Mouse (Mus musculus): ENCODE measurements around the gene Vps33a. TPM values are rescaled to one million over a fixed set of nuclear protein-coding genes. Genes with fewer than 3 reads are reported as not detected.
A peak's percentile ranks its signal among the peaks of the same experiment; 100 is the strongest.

Gene Vps33a
- 27.3 and 27.4 TPM in 2 replicates for polyA plus RNA-seq (2015; fragmentation: Nextera tagmentation; extraction: Ambion mirVana)

DNA sequence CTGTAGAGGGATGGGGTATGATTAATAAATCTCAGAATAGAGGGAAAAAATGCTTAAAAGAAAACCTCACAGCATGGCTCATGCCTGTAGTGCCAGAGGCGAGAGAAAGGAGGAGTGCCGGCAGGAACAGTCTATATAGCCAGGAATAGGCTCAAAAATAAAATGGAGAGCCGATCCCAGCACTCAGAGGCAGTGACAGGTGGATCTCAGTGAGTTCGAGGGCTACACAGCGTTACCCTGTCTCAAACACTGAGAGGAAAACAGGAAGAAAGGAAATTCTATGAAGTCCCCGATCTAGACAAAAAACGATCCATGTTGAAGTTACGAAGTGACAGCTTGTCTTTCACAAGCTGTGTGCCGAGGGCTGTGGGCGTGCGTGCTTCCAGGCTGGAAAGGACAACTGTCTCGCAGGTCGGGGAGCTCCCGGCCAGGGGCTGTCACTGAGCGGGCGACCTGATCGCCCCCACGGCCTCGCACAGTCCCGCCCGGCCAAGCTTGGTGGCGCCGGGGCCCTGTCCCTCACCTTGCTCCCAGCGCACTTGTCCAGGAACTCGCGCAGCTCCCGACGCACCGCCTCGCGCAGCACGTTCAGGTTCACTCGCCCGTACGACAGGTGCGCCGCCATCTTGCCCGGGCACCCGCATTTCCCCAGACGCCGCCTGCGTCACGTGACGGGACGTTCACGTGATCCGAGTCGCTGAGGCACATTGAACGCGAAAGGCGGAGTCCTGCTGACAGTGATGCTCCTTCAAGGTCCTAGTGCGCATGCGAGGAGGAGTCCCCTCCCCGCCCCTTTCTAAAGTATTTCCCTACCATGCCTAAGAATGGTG is at the start of gene Vps33a:
Gene Vps33a, minus strand, starts transcription at position 682 of the 830 bp plus-strand sequence.
- Histone ChIP-seq H3K27me3 (no peaks in the 10 kb centered on the region), H3K4me1 (peaks cover 10% of the 10 kb centered on the region), H3K4me2 (replicated peaks) (peak within 1 kb of the TSS; percentile 92), H3K36me3 (peaks cover 26% of the 10 kb centered on the region), H3K4me3 (peak within 1 kb of the TSS; percentile 96), H3K27ac (peak within 1 kb of the TSS; percentile 52; the same call in 1 of the 2 replicates), H3K9ac (peak within 1 kb of the TSS; percentile 82), H3K9me3 (no peaks in the 10 kb centered on the region)
- ATAC-seq (ENCODE audit: low FRiP score, low read depth), result peak; percentile 89
- under 1% methylated on average over 54 of the region's 54 CpGs for WGBS

DNA sequence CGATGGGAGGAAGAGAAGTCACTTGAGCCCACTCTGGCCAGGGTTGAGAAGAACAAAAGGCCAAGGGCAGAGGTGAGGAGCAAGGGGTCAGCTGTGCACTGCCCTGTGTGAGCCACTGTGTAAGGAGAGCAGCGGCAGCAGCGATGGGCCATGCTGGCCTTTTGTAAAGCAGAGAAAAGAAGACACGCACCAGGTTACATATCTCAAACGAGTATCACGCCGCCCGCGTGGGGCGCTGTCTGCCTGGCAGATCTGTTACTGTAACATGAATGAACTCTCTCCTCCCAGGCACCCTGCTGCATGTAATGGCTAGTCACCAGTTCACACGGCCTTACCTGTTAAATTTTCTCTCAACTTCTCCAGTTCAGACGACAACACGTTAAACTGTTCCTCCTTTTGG is 49.6 kb upstream of the Vps33a start:
- no peak overlapping the region for H3K27ac ChIP-seq
- no peak for ATAC-seq (ENCODE audit: low FRiP score, low read depth)
- no peaks in the 10 kb centered on the region for H3K27me3 ChIP-seq
- H3K9ac ChIP-seq, result no peak overlapping the region
- H3K4me3 ChIP-seq, result no peak overlapping the region
- no peaks in the 10 kb centered on the region for H3K9me3 ChIP-seq
- no peak overlapping the region for H3K4me2 ChIP-seq (replicated peaks)
- peaks cover 50% of the 10 kb centered on the region for H3K36me3 ChIP-seq
- WGBS, result 87% methylated on average over 13 of the region's 13 CpGs
- no peaks in the 10 kb centered on the region for H3K4me1 ChIP-seq

- Histone ChIP-seq H3K27me3 (no peaks in the 10 kb centered on the region), H3K4me2 (replicated peaks) (no peak overlapping the region), H3K27ac (no peak overlapping the region), H3K9ac (no peak overlapping the region), H3K36me3 (peaks cover 73% of the 10 kb centered on the region), H3K4me3 (no peak overlapping the region), H3K9me3 (no peaks in the 10 kb centered on the region), H3K4me1 (no peaks in the 10 kb centered on the region)
- 70% methylated on average over 2 of the region's 2 CpGs for WGBS
- no peak for ATAC-seq (ENCODE audit: low FRiP score, low read depth)
Measured at GRCm38 (mm10) chr5:123618558-123618957, 45.7 kb upstream of the Vps33a start.

DNA sequence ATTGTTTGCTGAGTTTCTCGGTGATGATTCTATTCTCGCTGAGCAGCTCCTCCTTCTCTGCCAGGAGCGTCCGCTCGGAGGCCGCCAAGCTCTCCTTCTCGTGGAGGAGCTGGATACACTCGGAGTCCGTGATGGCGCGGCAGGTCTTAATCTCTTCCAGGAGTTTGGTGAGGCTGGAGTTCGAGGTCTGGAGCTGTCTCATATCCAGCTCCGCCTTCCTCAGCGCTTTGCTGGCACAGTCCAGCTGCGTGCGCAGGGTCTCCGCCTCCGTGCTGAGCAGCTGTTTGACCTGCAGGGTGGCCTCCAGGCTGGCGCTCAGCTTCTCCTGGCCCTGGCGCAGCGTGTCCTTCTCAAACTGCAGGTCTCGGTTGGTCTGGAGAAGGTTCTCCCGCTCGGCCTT is 41.4 kb upstream of the Vps33a start:
- ATAC-seq (ENCODE audit: low FRiP score, low read depth), result no peak
- no peaks in the 10 kb centered on the region for H3K9me3 ChIP-seq
- WGBS, result 93% methylated on average over 24 of the region's 24 CpGs
- H3K4me3 ChIP-seq, result no peak overlapping the region
- H3K4me2 ChIP-seq (replicated peaks), result no peak overlapping the region
- H3K9ac ChIP-seq, result no peak overlapping the region
- no peaks in the 10 kb centered on the region for H3K27me3 ChIP-seq
- no peak overlapping the region for H3K27ac ChIP-seq
- H3K4me1 ChIP-seq, result no peaks in the 10 kb centered on the region
- H3K36me3 ChIP-seq, result peaks cover 80% of the 10 kb centered on the region

DNA sequence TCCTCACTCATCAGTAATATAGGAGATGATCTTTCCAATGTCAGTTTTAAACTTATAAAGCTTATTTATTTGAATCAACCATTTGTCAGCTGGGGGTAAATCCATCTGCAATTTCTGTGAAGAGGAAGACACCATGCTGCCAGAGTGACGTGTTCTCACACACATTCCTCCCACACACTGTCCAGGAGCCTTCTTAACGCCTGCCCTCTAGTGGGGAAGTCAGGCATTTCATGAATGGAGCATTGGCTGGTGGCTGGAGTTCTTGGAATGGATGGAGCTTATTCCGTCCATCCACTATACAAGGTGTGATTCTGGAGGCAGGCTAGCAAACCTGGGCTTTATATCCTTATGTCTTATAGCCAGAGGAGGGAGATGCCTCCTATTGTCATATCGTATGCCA is 37.0 kb upstream of the Vps33a start:
- Histone ChIP-seq H3K36me3 (peaks cover 90% of the 10 kb centered on the region), H3K9me3 (no peaks in the 10 kb centered on the region), H3K27ac (no peak overlapping the region), H3K27me3 (no peaks in the 10 kb centered on the region), H3K4me3 (no peak overlapping the region), H3K9ac (no peak overlapping the region), H3K4me2 (replicated peaks) (no peak overlapping the region), H3K4me1 (no peaks in the 10 kb centered on the region)
- no peak for ATAC-seq (ENCODE audit: low FRiP score, low read depth)
- WGBS, result 30% methylated on average over 4 of the region's 4 CpGs

DNA sequence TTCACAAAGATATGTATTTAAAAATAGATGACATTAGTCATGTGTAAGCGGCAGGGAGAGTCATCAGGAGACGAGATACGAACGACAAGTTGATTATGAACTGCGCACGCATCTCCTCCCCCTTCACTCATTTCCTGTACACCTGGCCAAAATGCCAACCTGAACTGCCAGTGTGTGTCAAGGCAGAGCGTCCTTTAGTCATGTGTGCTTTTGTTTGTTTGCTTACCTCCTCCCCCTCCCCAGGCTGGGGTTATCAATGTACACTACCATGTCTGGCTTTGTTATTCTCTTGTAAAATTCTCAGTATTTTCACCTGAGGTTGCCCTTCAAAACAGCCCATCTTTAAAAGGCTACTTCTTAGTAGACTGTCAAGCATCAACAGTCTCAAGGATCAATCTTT is 36.6 kb upstream of the Vps33a start:
- H3K36me3 ChIP-seq, result peaks cover 90% of the 10 kb centered on the region

GRCm38 (mm10) chr5:123607211-123607669 is 34.4 kb upstream of the Vps33a start:
- H3K4me2 ChIP-seq (replicated peaks), result no peak overlapping the region
- H3K27me3 ChIP-seq, result no peaks in the 10 kb centered on the region
- H3K4me1 ChIP-seq, result no peaks in the 10 kb centered on the region
- WGBS, result 78% methylated on average over 3 of the region's 3 CpGs
- no peak overlapping the region for H3K4me3 ChIP-seq
- peaks cover 86% of the 10 kb centered on the region for H3K36me3 ChIP-seq
- no peak overlapping the region for H3K9ac ChIP-seq
- H3K27ac ChIP-seq, result no peak overlapping the region
- no peak for ATAC-seq (ENCODE audit: low FRiP score, low read depth)
- no peaks in the 10 kb centered on the region for H3K9me3 ChIP-seq

More for the DNA sequence above, 36.6 kb upstream of the Vps33a start:
- H3K9me3 ChIP-seq, result no peaks in the 10 kb centered on the region
- no peak for ATAC-seq (ENCODE audit: low FRiP score, low read depth)
- no peaks in the 10 kb centered on the region for H3K27me3 ChIP-seq
- 94% methylated on average over 7 of the region's 7 CpGs for WGBS
- H3K27ac ChIP-seq, result no peak overlapping the region
- no peak overlapping the region for H3K4me3 ChIP-seq
- H3K4me2 ChIP-seq (replicated peaks), result no peak overlapping the region
- no peak overlapping the region for H3K9ac ChIP-seq
- H3K4me1 ChIP-seq, result no peaks in the 10 kb centered on the region

- no peak overlapping the region for H3K4me3 ChIP-seq
- no peak overlapping the region for H3K9ac ChIP-seq
- no peak overlapping the region for H3K27ac ChIP-seq
- ATAC-seq (ENCODE audit: low FRiP score, low read depth), result no peak
- WGBS, result 68% methylated on average over 11 of the region's 11 CpGs
- H3K4me2 ChIP-seq (replicated peaks), result no peak overlapping the region
- H3K9me3 ChIP-seq, result no peaks in the 10 kb centered on the region
- no peaks in the 10 kb centered on the region for H3K27me3 ChIP-seq
- no peaks in the 10 kb centered on the region for H3K4me1 ChIP-seq
- peaks cover 85% of the 10 kb centered on the region for H3K36me3 ChIP-seq
Measured at GRCm38 (mm10) chr5:123603496-123603895, 30.7 kb upstream of the Vps33a start.

- Histone ChIP-seq H3K9me3 (no peaks in the 10 kb centered on the region), H3K36me3 (peaks cover 81% of the 10 kb centered on the region), H3K27ac (no peak overlapping the region), H3K4me2 (replicated peaks) (no peak overlapping the region), H3K9ac (no peak overlapping the region), H3K4me3 (no peak overlapping the region), H3K27me3 (no peaks in the 10 kb centered on the region), H3K4me1 (no peaks in the 10 kb centered on the region)
- WGBS, result 86% methylated on average over 6 of the region's 6 CpGs
- ATAC-seq (ENCODE audit: low FRiP score, low read depth), result no peak
Measured at GRCm38 (mm10) chr5:123602174-123602573, 29.3 kb upstream of the Vps33a start.

GRCm38 (mm10) chr5:123599319-123599718 is 26.5 kb upstream of the Vps33a start:
- Histone ChIP-seq H3K9me3 (no peaks in the 10 kb centered on the region), H3K9ac (0 out of 2 replicates have a peak overlapping the region, but pooled peaks have one; percentile 13), H3K4me3 (no peak overlapping the region), H3K4me2 (replicated peaks) (no peak overlapping the region), H3K36me3 (peaks cover 64% of the 10 kb centered on the region), H3K4me1 (no peaks in the 10 kb centered on the region), H3K27me3 (no peaks in the 10 kb centered on the region), H3K27ac (no peak overlapping the region)
- 47% methylated on average over 6 of the region's 6 CpGs for WGBS
- no peak for ATAC-seq (ENCODE audit: low FRiP score, low read depth)

- peaks cover 69% of the 10 kb centered on the region for H3K36me3 ChIP-seq
- H3K27me3 ChIP-seq, result no peaks in the 10 kb centered on the region
- H3K9ac ChIP-seq, result no peak overlapping the region
- no peaks in the 10 kb centered on the region for H3K4me1 ChIP-seq
- no peak overlapping the region for H3K4me2 ChIP-seq (replicated peaks)
- no peak for ATAC-seq (ENCODE audit: low FRiP score, low read depth)
- no peaks in the 10 kb centered on the region for H3K9me3 ChIP-seq
- no peak overlapping the region for H3K4me3 ChIP-seq
- no peak overlapping the region for H3K27ac ChIP-seq
- WGBS, result 76% methylated on average over 10 of the region's 10 CpGs
Measured at GRCm38 (mm10) chr5:123593622-123594280, 20.9 kb upstream of the Vps33a start.

DNA sequence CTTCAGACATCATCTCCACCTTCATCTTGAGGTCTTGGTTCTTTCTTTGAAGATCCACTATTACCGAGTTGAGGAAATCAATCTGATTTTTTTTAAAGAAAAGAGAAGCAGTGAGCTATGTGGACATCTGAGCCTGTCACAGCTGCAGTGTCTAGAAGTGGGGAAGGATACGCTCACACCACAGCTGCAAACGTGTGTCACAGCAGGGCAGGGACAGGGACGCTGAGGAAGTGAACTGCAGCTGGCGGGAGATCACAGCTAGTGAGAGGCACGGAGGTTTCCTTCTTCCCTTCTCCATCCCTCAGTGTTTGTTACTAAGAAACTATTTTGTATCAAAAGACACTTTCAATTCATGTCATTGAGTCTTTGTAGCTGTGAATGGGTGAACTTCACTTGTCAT is 7.2 kb upstream of the Vps33a start:
- H3K4me3 ChIP-seq, result no peak overlapping the region
- peaks cover 57% of the 10 kb centered on the region for H3K36me3 ChIP-seq
- 81% methylated on average over 6 of the region's 6 CpGs for WGBS
- no peak for ATAC-seq (ENCODE audit: low FRiP score, low read depth)
- no peaks in the 10 kb centered on the region for H3K27me3 ChIP-seq
- no peaks in the 10 kb centered on the region for H3K4me1 ChIP-seq
- H3K9me3 ChIP-seq, result no peaks in the 10 kb centered on the region
- H3K9ac ChIP-seq, result no peak overlapping the region
- no peak overlapping the region for H3K4me2 ChIP-seq (replicated peaks)
- H3K27ac ChIP-seq, result no peak overlapping the region

Data from limb, embryonic 13.5 days (tissue).